Comparison of ENCODE assay signal across 25 mouse cellular contexts in genomic region chr10:61618528-61618927, GRCm38 (mm10). TPM values are rescaled to one million over a fixed set of nuclear protein-coding genes. Genes with fewer than 3 reads are reported as not detected.
DNase-seq lines count a peak whose midpoint lies in the region; ATAC-seq and TF ChIP-seq lines count a peak whose summit lies in the region.
"Had no signal": no experiment of that assay in that cellular context is flagged by ENCODE, and none has a peak within 500 bp of the region (broad histone marks: within the 10 kb centered on the region; RNA-seq: fewer than 3 reads in every experiment).

No protein-coding gene starts in this region.

- no peak for TF ChIP-seq EP300 in liver, embryonic 14.5 days (IDR thresholded peaks at IDR 0.05; ENCODE audit: low read depth)

- no peaks in the 10 kb centered on the region for H3K4me1 ChIP-seq in liver, embryonic 14.5 days (replicated peaks; ENCODE audit: control insufficient read depth in 2 of 2, insufficient read depth in 2 of 2, low read length in 1 of 2)
- H3K4me1 ChIP-seq: embryonic facial prominence, embryonic 15.5 days; forebrain, embryonic 12.5 days; heart, embryonic 10.5 days; hindbrain, embryonic 12.5 days had no signal

- no peak overlapping the region for H3K4me2 ChIP-seq in liver, embryonic 14.5 days (ENCODE audit: low read depth)
- H3K4me2 ChIP-seq: embryonic facial prominence, embryonic 15.5 days; forebrain, embryonic 12.5 days; hindbrain, embryonic 12.5 days had no signal

- no peak overlapping the region for H3K27ac ChIP-seq in liver, embryonic 14.5 days
- H3K27ac ChIP-seq: embryonic facial prominence, embryonic 15.5 days; forebrain, embryonic 12.5 days; heart, embryonic 10.5 days; hindbrain, embryonic 12.5 days had no signal

- DNase-seq in liver, embryonic 14.5 days (ENCODE audit: low read depth in 3 of 3, low spot score in 3 of 3), result no peak
- DNase-seq in liver (no peak), ES-CJ7 (ENCODE audit: low read depth, low spot score) (peak; percentile 73), R1 (ENCODE audit: low read depth, low spot score) (peak; percentile 82)
- DNase-seq in thymus, postnatal 0 days (ENCODE audit: low spot score), result no peak
- no peak for DNase-seq in left cerebral cortex, adult 18-20 months (ENCODE audit: low spot score in 2 of 2)
- no peak for DNase-seq in spleen, adult 18-20 months
- DNase-seq: adrenal gland, adult 2 months; adrenal gland, postnatal 25 days; cerebellum, adult 2 months; cerebellum, postnatal 14 days; embryo, embryonic 11 days; gastrocnemius, postnatal 10 days; heart, adult 18-20 months; heart, postnatal 10 days; heart, postnatal 4 days had no signal

- H3K9ac ChIP-seq in liver, embryonic 14.5 days (replicated peaks), result no peak overlapping the region
- H3K9ac ChIP-seq: embryonic facial prominence, embryonic 15.5 days; forebrain, embryonic 12.5 days; hindbrain, embryonic 12.5 days had no signal

- ATAC-seq in liver, embryonic 14.5 days (ENCODE audit: insufficient read depth), result no peak
- ATAC-seq: forebrain, embryonic 16.5 days; hindbrain, embryonic 16.5 days; inflammation-experienced regulatory T-cells, adult 6 months had no signal

- peak; percentile 11; the same call in 1 of the 2 replicates for TF ChIP-seq CTCF in liver, embryonic 14.5 days (IDR thresholded peaks at IDR 0.05; ENCODE audit: low read depth)

- H3K36me3 ChIP-seq in liver, embryonic 14.5 days (replicated peaks; ENCODE audit: control insufficient read depth, insufficient read depth, low read depth), result no peaks in the 10 kb centered on the region
- H3K36me3 ChIP-seq: embryonic facial prominence, embryonic 15.5 days; forebrain, embryonic 12.5 days; heart, embryonic 10.5 days; hindbrain, embryonic 12.5 days had no signal

- no peak overlapping the region for H3K4me3 ChIP-seq in liver, embryonic 14.5 days (ENCODE audit: insufficient read depth in 1 of 2, low read depth in 2 of 2, low read length in 2 of 2)
- H3K4me3 ChIP-seq: embryonic facial prominence, embryonic 15.5 days; erythroblast, embryonic 14.5 days; forebrain, embryonic 12.5 days; heart, embryonic 10.5 days; hindbrain, embryonic 12.5 days had no signal

- WGBS in liver, embryonic 14.5 days (ENCODE audit: insufficient replicate concordance), result 61% methylated on average over 2 of the region's 2 CpGs

- no peaks in the 10 kb centered on the region for H3K9me3 ChIP-seq in liver, embryonic 14.5 days (ENCODE audit: control insufficient read depth, low read length)
- H3K9me3 ChIP-seq: embryonic facial prominence, embryonic 15.5 days; heart, embryonic 10.5 days had no signal

- no peaks in the 10 kb centered on the region for H3K27me3 ChIP-seq in liver, embryonic 14.5 days (ENCODE audit: control insufficient read depth, insufficient read depth, low read length)

RNA-seq across cellular contexts. Expression of gene Npffr1, which starts 23.2 kb away (rescaled TPM):
- 0.01 TPM in 1 of 2 replicates, not detected in the other for polyA plus RNA-seq in liver, embryonic 14.5 days (2012; rRNA removed)
- not detected in 2 replicates for polyA plus RNA-seq in liver, embryonic 14.5 days (2014; fragmentation: Nextera tagmentation; extraction: Ambion mirVana)
- 0.04 TPM in 2 replicates for polyA plus RNA-seq in thymus, postnatal 0 days (2015; fragmentation: Nextera tagmentation; extraction: Ambion mirVana)
- total RNA-seq in left cerebral cortex, adult 18-20 months (2021), result 1 to 10 TPM; 2.0 to 2.5 TPM
- total RNA-seq: common myeloid progenitor, adult 5-6 weeks had no signal
- polyA plus RNA-seq: embryonic facial prominence, embryonic 15.5 days; erythroblast, embryonic 14.5 days; inflammation-experienced regulatory T-cells, adult 6 months had no signal

RNA-seq across cellular contexts. Expression of gene Ppa1, which starts 29.8 kb away (rescaled TPM):
- 28.2 and 51.8 TPM in 2 replicates for polyA plus RNA-seq in liver, embryonic 14.5 days (2012; rRNA removed)
- polyA plus RNA-seq in liver, embryonic 14.5 days (2014; fragmentation: Nextera tagmentation; extraction: Ambion mirVana), result 96.8 and 98.1 TPM in 2 replicates
- polyA plus RNA-seq in thymus, postnatal 0 days (2015; fragmentation: Nextera tagmentation; extraction: Ambion mirVana), result 127 and 139 TPM in 2 replicates
- total RNA-seq in left cerebral cortex, adult 18-20 months (2021), result 100 to 1,000 TPM; 113 to 114 TPM

Comparison
In these comparisons a context has a peak if more than half of its experiments do, and no peak if none do; other contexts are left out.
1. DNase-seq: peak in ES-CJ7 (single experiment) and R1 (single experiment); none in liver, embryonic 14.5 days (0 of 3), liver (single experiment), thymus, postnatal 0 days (single experiment), left cerebral cortex, adult 18-20 months (0 of 2) and spleen, adult 18-20 months (0 of 2).